Mouse (Mus musculus) hematopoietic multipotent progenitor cell, adult 10-12 weeks (in vitro differentiated cells): ENCODE results near the gene Gpr37. TPM values are rescaled to one million over a fixed set of nuclear protein-coding genes. Genes with fewer than 3 reads are reported as not detected.

ENCODE experiments used
- polyA plus RNA-seq: library from polyadenylated mRNA; stranded (reverse); fragments of >175 nt; gene quantifications from 2 replicates; pipeline ENCODE4 v1.2.3, GENCODE M21; 2012; ENCODE audit warnings: low replicate concordance

Gene Gpr37
- polyA plus RNA-seq = not detected in 2 replicates

DNA sequence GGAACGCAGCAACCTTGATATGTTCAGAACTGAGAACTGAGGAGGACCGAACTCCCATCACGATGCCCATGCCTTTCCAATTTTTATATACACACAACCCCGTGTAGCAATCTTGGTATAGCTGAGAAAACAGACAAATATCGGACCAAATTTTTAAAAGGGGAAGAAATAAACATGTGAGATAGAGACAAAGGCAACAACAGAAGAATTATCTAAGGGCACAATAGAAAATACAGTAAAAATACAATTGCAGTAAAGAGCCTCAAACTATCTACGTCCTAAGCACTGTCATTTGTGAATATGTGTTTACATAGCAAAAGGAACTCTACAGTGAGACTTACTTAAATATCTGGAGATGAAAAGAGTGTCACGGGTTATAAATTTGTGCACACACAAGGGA is at the start of gene Gpr37:
Gene Gpr37 (minus strand): TSS at position 101 of the 400 bp plus-strand sequence.

Other genes starting within 250 kb of the Gpr37 start
- gene Pot1a, start 118.5 kb upstream of the Gpr37 start, polyA plus RNA-seq = 0.88 and 1.8 TPM in 2 replicates